Mouse (Mus musculus): Measurements from ENCODE around the gene Gga1. TPM values are rescaled to one million over a fixed set of nuclear protein-coding genes. Genes with fewer than 3 reads are reported as not detected.

The Gga1 gene
- 31.7 and 37.1 TPM in 2 replicates for polyA plus RNA-seq (2014; fragmentation: Nextera tagmentation; extraction: Ambion mirVana)

- Histone ChIP-seq H3K27ac (ENCODE audit: low read depth, low read length) (peak within 1 kb of the TSS; percentile 99), H3K4me2 (ENCODE audit: low read depth, low read length) (peak within 1 kb of the TSS; percentile 89), H3K27me3 (ENCODE audit: control insufficient read depth, insufficient read depth, low read length) (no peaks in the 10 kb centered on the region), H3K4me1 (ENCODE audit: control insufficient read depth, insufficient read depth, low read length) (peaks cover 10% of the 10 kb centered on the region), H3K4me3 (ENCODE audit: low read depth, low read length) (peak within 1 kb of the TSS; percentile 59), H3K9me3 (ENCODE audit: control insufficient read depth, low read length) (no peaks in the 10 kb centered on the region), H3K9ac (replicated peaks; ENCODE audit: low read depth, low read length) (peak within 1 kb of the TSS; percentile 81), H3K36me3 (ENCODE audit: control insufficient read depth, insufficient read depth, low read length) (peaks cover 11% of the 10 kb centered on the region; the same call in 1 of the 2 replicates)
- ATAC-seq (ENCODE audit: low read depth), result peak; percentile 86
- WGBS, result under 1% methylated on average over 73 of the region's 95 CpGs
These were observed at the start of gene Gga1 for GRCm38 (mm10) chr15:78876991-78877809. TSS of gene Gga1 (plus strand) at chr15:78877190.

GRCm38 (mm10) chr15:78828315-78828714, 48.7 kb upstream of the Gga1 start:
- H3K9me3 ChIP-seq (ENCODE audit: control insufficient read depth, low read length), result no peaks in the 10 kb centered on the region
- 20% methylated on average over 5 of the region's 5 CpGs for WGBS
- H3K27ac ChIP-seq (ENCODE audit: low read depth, low read length), result no peak overlapping the region
- H3K36me3 ChIP-seq (ENCODE audit: control insufficient read depth, insufficient read depth, low read length), result no peaks in the 10 kb centered on the region
- no peak overlapping the region for H3K4me2 ChIP-seq (ENCODE audit: low read depth, low read length)
- H3K4me3 ChIP-seq (ENCODE audit: low read depth, low read length), result no peak overlapping the region
- peaks cover 4% of the 10 kb centered on the region; the same call in 1 of the 2 replicates for H3K4me1 ChIP-seq (ENCODE audit: control insufficient read depth, insufficient read depth, low read length)
- no peak overlapping the region for H3K9ac ChIP-seq (replicated peaks; ENCODE audit: low read depth, low read length)
- ATAC-seq (ENCODE audit: low read depth), result no peak
- H3K27me3 ChIP-seq (ENCODE audit: control insufficient read depth, insufficient read depth, low read length), result no peaks in the 10 kb centered on the region

- no peak for ATAC-seq (ENCODE audit: low read depth)
- H3K27me3 ChIP-seq (ENCODE audit: control insufficient read depth, insufficient read depth, low read length), result no peaks in the 10 kb centered on the region
- H3K4me2 ChIP-seq (ENCODE audit: low read depth, low read length), result no peak overlapping the region
- no peak overlapping the region for H3K27ac ChIP-seq (ENCODE audit: low read depth, low read length)
- H3K36me3 ChIP-seq (ENCODE audit: control insufficient read depth, insufficient read depth, low read length), result no peaks in the 10 kb centered on the region
- no peak overlapping the region for H3K4me3 ChIP-seq (ENCODE audit: low read depth, low read length)
- no peaks in the 10 kb centered on the region for H3K9me3 ChIP-seq (ENCODE audit: control insufficient read depth, low read length)
- 95% methylated on average over 1 of the region's 1 CpGs for WGBS
- H3K4me1 ChIP-seq (ENCODE audit: control insufficient read depth, insufficient read depth, low read length), result peaks cover 4% of the 10 kb centered on the region; the same call in 1 of the 2 replicates
- no peak overlapping the region for H3K9ac ChIP-seq (replicated peaks; ENCODE audit: low read depth, low read length)
These were observed 47.4 kb upstream of the Gga1 start for GRCm38 (mm10) chr15:78829636-78830035.

GRCm38 (mm10) chr15:78830742-78831719, 46.0 kb upstream of the Gga1 start:
- Histone ChIP-seq H3K27me3 (ENCODE audit: control insufficient read depth, insufficient read depth, low read length) (no peaks in the 10 kb centered on the region), H3K36me3 (ENCODE audit: control insufficient read depth, insufficient read depth, low read length) (no peaks in the 10 kb centered on the region), H3K9me3 (ENCODE audit: control insufficient read depth, low read length) (no peaks in the 10 kb centered on the region), H3K27ac (ENCODE audit: low read depth, low read length) (no peak overlapping the region), H3K4me2 (ENCODE audit: low read depth, low read length) (no peak overlapping the region), H3K4me3 (ENCODE audit: low read depth, low read length) (no peak overlapping the region), H3K9ac (replicated peaks; ENCODE audit: low read depth, low read length) (no peak overlapping the region), H3K4me1 (ENCODE audit: control insufficient read depth, insufficient read depth, low read length) (peaks cover 6% of the 10 kb centered on the region; the same call in 1 of the 2 replicates)
- whole genome bisulfite sequencing, result 64% methylated on average over 10 of the region's 10 CpGs
- ATAC-seq (ENCODE audit: low read depth), result no peak

GRCm38 (mm10) chr15:78831720-78832657, 45.0 kb upstream of the Gga1 start:
- H3K4me3 ChIP-seq (ENCODE audit: low read depth, low read length), result no peak overlapping the region
- 53% methylated on average over 18 of the region's 19 CpGs for WGBS
- no peak overlapping the region for H3K9ac ChIP-seq (replicated peaks; ENCODE audit: low read depth, low read length)
- H3K36me3 ChIP-seq (ENCODE audit: control insufficient read depth, insufficient read depth, low read length), result no peaks in the 10 kb centered on the region
- no peaks in the 10 kb centered on the region for H3K9me3 ChIP-seq (ENCODE audit: control insufficient read depth, low read length)
- no peak overlapping the region for H3K4me2 ChIP-seq (ENCODE audit: low read depth, low read length)
- H3K4me1 ChIP-seq (ENCODE audit: control insufficient read depth, insufficient read depth, low read length), result peaks cover 6% of the 10 kb centered on the region; the same call in 1 of the 2 replicates
- no peaks in the 10 kb centered on the region for H3K27me3 ChIP-seq (ENCODE audit: control insufficient read depth, insufficient read depth, low read length)
- peak; percentile 15; the same call in 1 of the 2 replicates for ATAC-seq (ENCODE audit: low read depth)
- H3K27ac ChIP-seq (ENCODE audit: low read depth, low read length), result peak overlapping the region; percentile 73

- 10% methylated on average over 14 of the region's 14 CpGs for WGBS
- H3K36me3 ChIP-seq (ENCODE audit: control insufficient read depth, insufficient read depth, low read length), result no peaks in the 10 kb centered on the region
- H3K9me3 ChIP-seq (ENCODE audit: control insufficient read depth, low read length), result no peaks in the 10 kb centered on the region
- H3K4me3 ChIP-seq (ENCODE audit: low read depth, low read length), result no peak overlapping the region
- H3K27me3 ChIP-seq (ENCODE audit: control insufficient read depth, insufficient read depth, low read length), result no peaks in the 10 kb centered on the region
- H3K4me2 ChIP-seq (ENCODE audit: low read depth, low read length), result no peak overlapping the region
- 0 out of 2 replicates have a peak overlapping the region, but pooled peaks have one; percentile 7 for H3K9ac ChIP-seq (replicated peaks; ENCODE audit: low read depth, low read length)
- ATAC-seq (ENCODE audit: low read depth), result peak; percentile 69
- H3K27ac ChIP-seq (ENCODE audit: low read depth, low read length), result peak overlapping the region; percentile 73
- peaks cover 6% of the 10 kb centered on the region; the same call in 1 of the 2 replicates for H3K4me1 ChIP-seq (ENCODE audit: control insufficient read depth, insufficient read depth, low read length)
These were observed 44.3 kb upstream of the Gga1 start for GRCm38 (mm10) chr15:78832701-78833123.

- WGBS, result 98% methylated on average over 3 of the region's 3 CpGs
- no peaks in the 10 kb centered on the region for H3K36me3 ChIP-seq (ENCODE audit: control insufficient read depth, insufficient read depth, low read length)
- peaks cover 6% of the 10 kb centered on the region; the same call in 1 of the 2 replicates for H3K4me1 ChIP-seq (ENCODE audit: control insufficient read depth, insufficient read depth, low read length)
- no peaks in the 10 kb centered on the region for H3K27me3 ChIP-seq (ENCODE audit: control insufficient read depth, insufficient read depth, low read length)
- H3K27ac ChIP-seq (ENCODE audit: low read depth, low read length), result no peak overlapping the region
- no peak overlapping the region for H3K4me3 ChIP-seq (ENCODE audit: low read depth, low read length)
- ATAC-seq (ENCODE audit: low read depth), result no peak
- H3K9ac ChIP-seq (replicated peaks; ENCODE audit: low read depth, low read length), result no peak overlapping the region
- H3K4me2 ChIP-seq (ENCODE audit: low read depth, low read length), result no peak overlapping the region
- H3K9me3 ChIP-seq (ENCODE audit: control insufficient read depth, low read length), result no peaks in the 10 kb centered on the region
These were observed 43.4 kb upstream of the Gga1 start for GRCm38 (mm10) chr15:78833582-78833981.

Measured in neural tube, embryonic 14.5 days (tissue).